Mouse (Mus musculus): ENCODE data around the gene Ctu2.
A peak's percentile ranks its signal among the peaks of the same experiment; 100 is the strongest.

Ctu2 gene

DNA sequence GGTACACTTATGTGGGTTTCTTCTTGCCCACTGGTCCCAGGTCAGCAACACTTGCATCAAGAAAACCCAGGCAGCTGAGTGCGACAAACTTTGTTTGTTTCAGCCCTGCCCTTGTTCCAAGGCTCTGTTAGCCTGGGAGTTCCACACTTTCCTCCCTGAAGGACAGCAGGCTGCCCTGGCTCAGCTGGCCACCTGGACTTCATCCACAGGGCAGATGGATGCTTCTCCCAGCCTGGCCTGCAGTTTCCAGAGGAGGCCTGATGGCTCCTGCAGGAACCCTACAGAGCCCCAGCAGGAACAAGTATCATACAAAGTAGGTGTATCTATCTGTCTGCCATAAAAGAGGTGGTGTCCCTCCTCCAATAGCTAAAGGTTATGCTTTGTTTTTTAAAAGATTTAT is 34.6 kb upstream of the Ctu2 start:
- TF ChIP-seq GATA4 (IDR thresholded peaks at IDR 0.05; ENCODE audit: insufficient replicate concordance, low read length): no peak

- TF ChIP-seq GATA4 (IDR thresholded peaks at IDR 0.05; ENCODE audit: insufficient replicate concordance, low read length): no peak
Observed at GRCm38 (mm10) chr8:122442356-122442755, 33.6 kb upstream of the Ctu2 start.

DNA sequence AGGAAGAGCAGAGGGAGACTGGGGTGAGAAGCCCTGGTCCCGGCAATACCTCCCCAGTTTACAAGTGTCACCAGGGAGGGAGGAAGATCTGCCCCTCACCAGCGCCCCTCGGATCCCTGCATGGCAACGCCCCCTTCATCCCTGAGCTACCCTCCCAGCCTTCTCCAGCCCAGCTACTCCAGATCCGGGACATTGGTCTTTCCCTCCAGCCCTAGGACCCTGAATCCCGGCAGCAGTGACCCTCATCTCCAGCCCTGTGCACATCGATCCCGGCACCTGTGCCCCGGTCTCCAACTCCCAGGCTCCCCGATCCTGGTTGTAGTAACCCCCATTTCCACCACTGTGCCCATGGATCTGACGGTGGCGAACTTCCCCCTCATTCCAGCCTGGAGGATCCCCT is 33.2 kb upstream of the Ctu2 start:
- no peak for TF ChIP-seq GATA4 (IDR thresholded peaks at IDR 0.05; ENCODE audit: insufficient replicate concordance, low read length)

- no peak for TF ChIP-seq GATA4 (IDR thresholded peaks at IDR 0.05; ENCODE audit: insufficient replicate concordance, low read length)
Observed at GRCm38 (mm10) chr8:122443262-122444006, 32.5 kb upstream of the Ctu2 start, which contains the start of gene Mvd. TSS of gene Mvd (minus strand) at chr8:122443422.

GRCm38 (mm10) chr8:122444058-122444748 is 31.7 kb upstream of the Ctu2 start:
- peak; percentile 65; the same call in 1 of the 2 replicates for TF ChIP-seq GATA4 (IDR thresholded peaks at IDR 0.05; ENCODE audit: insufficient replicate concordance, low read length)

DNA sequence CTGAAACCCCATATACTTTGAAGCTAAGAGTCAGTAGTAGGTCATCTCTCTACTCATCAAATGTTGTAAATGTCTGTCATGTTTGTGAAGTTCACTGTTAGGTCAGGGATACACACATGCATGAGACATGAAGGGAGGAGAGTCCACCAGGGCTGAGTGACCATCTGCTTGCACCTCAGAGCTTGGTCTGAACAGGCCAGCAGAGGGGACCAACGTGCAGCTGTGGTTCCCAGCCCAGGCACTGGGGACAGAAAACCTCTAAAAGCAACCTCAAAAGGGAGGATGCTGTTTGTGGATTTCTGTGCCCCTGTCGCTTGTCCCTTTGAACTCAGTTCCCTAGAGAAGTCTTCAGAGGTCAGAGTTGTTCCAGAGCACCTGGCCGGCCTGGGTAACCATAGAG is 30.7 kb upstream of the Ctu2 start:
- TF ChIP-seq GATA4 (IDR thresholded peaks at IDR 0.05; ENCODE audit: insufficient replicate concordance, low read length): no peak

GRCm38 (mm10) chr8:122451161-122451703 is 24.7 kb upstream of the Ctu2 start:
- no peak for TF ChIP-seq GATA4 (IDR thresholded peaks at IDR 0.05; ENCODE audit: insufficient replicate concordance, low read length)

- TF ChIP-seq GATA4 (IDR thresholded peaks at IDR 0.05; ENCODE audit: insufficient replicate concordance, low read length): no peak
Observed at GRCm38 (mm10) chr8:122452154-122452553, 23.8 kb upstream of the Ctu2 start.

GRCm38 (mm10) chr8:122454409-122454808 is 21.5 kb upstream of the Ctu2 start:
- TF ChIP-seq GATA4 (IDR thresholded peaks at IDR 0.05; ENCODE audit: insufficient replicate concordance, low read length): no peak

GRCm38 (mm10) chr8:122457171-122457570 is 18.8 kb upstream of the Ctu2 start:
- TF ChIP-seq GATA4 (IDR thresholded peaks at IDR 0.05; ENCODE audit: insufficient replicate concordance, low read length): no peak

DNA sequence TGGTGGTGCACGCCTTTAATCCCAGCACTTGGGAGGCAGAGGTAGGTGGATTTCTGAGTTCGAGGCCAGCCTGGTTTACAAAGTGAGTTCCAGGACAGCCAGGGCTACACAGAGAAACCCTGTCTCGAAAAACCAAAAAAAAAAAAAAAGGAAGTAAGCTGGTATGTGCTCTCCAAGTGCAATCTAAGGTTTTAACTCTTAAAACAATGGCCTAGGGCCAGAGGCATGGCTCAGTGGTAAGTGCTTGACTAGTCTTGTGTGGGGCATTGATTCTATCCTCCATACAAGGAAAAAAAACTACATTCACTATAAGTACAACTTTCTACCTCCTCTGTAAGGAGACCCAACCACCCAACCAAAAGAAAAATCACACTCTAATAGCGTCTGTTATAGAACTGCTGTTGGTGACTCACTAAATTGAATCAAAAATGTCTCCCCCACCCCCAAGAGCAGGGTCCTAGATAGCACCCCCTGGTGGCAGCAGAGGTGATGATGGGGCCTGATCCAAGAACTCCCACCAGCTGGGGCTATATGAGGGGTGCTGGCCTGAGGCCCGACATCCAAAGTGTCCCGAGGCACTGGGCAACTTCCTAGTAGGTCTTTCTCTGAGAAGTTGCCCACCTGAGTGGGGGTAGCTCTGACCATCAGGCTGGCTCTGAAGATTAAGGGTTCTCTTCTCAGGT is 16.6 kb upstream of the Ctu2 start:
- TF ChIP-seq GATA4 (IDR thresholded peaks at IDR 0.05; ENCODE audit: insufficient replicate concordance, low read length): no peak

DNA sequence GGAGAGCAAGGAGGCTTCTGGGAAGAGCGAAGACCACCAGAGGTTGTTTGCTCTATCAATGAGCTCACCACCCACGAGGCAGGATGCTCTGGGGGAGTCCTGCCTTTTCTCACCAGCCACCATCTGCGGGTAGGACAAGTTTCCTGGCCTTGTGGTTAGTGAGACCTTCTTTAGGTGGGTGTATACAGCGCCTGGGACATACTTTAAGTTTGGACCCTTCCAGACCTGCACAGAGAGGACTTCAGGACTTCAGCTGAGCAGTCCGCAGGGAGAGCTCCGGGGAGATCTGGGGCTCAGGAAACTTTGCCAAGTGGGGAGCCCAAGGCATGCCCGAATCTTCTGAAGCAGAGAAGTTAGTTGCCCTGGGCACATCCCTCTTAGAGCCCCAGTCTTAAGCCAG is 16.0 kb upstream of the Ctu2 start:
- no peak for TF ChIP-seq GATA4 (IDR thresholded peaks at IDR 0.05; ENCODE audit: insufficient replicate concordance, low read length)

- no peak for TF ChIP-seq GATA4 (IDR thresholded peaks at IDR 0.05; ENCODE audit: insufficient replicate concordance, low read length)
Observed at GRCm38 (mm10) chr8:122460524-122461472, 15.1 kb upstream of the Ctu2 start, which contains the start of gene Snai3. TSS of gene Snai3 (minus strand) at chr8:122460733.

DNA sequence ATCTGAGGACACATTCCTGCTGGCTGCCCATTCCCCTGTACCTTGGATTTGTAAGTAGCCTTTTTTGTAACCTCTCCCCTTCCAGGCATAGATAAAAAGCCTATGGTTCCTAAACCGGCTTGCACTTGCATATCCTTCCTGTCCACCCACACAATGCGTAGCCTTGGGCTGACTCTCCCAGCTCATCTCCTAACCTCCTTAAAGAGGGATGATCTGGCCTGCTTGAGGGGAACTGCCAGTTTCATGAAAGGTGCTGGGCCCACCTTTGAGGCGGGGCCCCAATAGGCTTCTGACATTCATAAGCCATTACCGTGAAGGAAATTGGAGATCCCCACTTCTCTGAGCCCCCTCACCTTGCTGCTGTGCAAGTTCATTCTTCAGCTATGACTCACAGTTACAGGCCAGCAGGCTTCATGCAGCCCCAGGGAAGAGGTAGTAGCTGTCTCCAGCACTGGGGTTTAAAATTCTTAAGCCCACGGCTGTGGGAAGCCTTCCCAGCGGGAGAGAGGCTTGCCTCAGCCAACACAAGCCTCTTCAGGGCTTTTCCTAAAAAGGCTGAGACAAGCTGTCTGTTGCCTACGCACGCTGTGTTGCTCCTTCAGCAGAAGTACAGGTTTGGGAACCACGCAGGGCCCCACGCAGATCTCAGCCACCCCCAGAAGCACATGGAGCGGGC is 14.3 kb upstream of the Ctu2 start:
- TF ChIP-seq GATA4 (IDR thresholded peaks at IDR 0.05; ENCODE audit: insufficient replicate concordance, low read length): no peak

All from liver, adult (tissue).